Mouse (Mus musculus) gastrocnemius, adult 18-20 months (tissue): ENCODE data around the gene Ocel1. TPM values are rescaled to one million over a fixed set of nuclear protein-coding genes. Genes with fewer than 3 reads are reported as not detected.
A peak's percentile ranks its signal among the peaks of the same experiment; 100 is the strongest.
"Not testable (repeated sequence)": the region's sequence is repeated elsewhere in the genome, so short reads cannot be mapped to it uniquely, and the experiment has no call there.

Source experiments
- DNase-seq: peaks from one replicate; pipeline ENCODE4 v3.0.0; 2021; ENCODE audit warnings: low spot score
- long read RNA-seq, 2 experiments: library from polyadenylated mRNA; stranded (forward); transcript quantifications; one replicate each; pipeline ENCODE4 v2.0.0; 2021
- total RNA-seq, 2 experiments: library from RNA; stranded (reverse); gene quantifications; 2 replicates each; pipeline ENCODE4 v1.2.3; 2021

The Ocel1 gene
- 1 to 10 TPM; 6.1 to 6.2 TPM for total RNA-seq
- long read RNA-seq, experiment 1, partial matches to known transcripts, result 1 of 3 reads
- long read RNA-seq, experiment 1, other reads (novel, unspliced or antisense), result 0 of 3 reads
- long read RNA-seq, experiment 2, partial matches to known transcripts, result 0 of 6 reads
- long read RNA-seq, experiment 2, other reads (novel, unspliced or antisense), result 2 of 6 reads

- peak; percentile 97 for DNase-seq
Measured at GRCm38 (mm10) chr8:71371236-71371848, at the start of gene Ocel1. TSS of gene Ocel1 (plus strand) at chr8:71371298.

- DNase-seq, result no peak
Measured at GRCm38 (mm10) chr8:71322939-71323338, 48.2 kb upstream of the Ocel1 start.

GRCm38 (mm10) chr8:71324848-71325247 is 46.2 kb upstream of the Ocel1 start:
- DNase-seq, result peak; percentile 39

DNA sequence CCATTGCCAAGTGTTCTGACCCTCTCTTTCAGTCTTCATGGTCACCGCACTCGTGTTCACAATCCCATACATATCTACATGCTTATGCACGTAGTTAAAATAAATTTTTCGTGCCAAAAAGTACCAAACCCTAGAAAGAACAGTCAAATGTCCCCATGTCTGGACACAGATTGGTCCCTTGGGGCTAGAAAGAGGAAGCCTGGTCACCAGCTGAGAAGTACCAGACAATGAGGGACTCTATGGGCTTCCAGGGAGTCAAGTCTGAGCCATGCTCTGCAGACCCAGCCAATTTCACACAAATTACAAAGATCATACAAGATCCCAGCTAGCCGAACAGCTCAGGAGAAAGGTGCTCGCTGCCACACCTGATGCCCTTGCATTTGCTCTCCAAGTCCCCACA is 33.3 kb upstream of the Ocel1 start:
- not testable (repeated sequence) for DNase-seq

DNA sequence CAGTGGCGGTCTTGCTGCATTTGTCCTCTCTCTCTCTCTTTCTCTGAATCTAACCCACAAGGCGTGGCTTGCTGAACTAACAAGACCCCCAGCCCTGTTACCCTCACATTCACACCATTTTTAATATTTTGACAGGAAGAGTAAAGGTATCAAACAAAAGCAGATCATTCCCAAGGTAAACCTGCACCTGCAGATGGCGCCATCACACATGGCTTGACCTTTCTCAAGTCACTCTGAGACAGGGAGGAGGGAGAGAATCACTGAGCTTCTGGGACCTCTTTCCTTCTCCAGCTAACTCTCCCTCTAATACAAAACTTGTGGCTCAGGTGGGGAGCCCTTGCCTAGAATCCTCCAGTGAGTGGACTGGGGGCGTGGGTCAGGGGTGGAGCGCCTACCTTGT is 30.5 kb upstream of the Ocel1 start:
- peak; percentile 26 for DNase-seq

- no peak for DNase-seq
Measured at GRCm38 (mm10) chr8:71346581-71346980, 24.5 kb upstream of the Ocel1 start.

- DNase-seq, result no peak
Measured at GRCm38 (mm10) chr8:71351117-71351516, 20.0 kb upstream of the Ocel1 start.

DNA sequence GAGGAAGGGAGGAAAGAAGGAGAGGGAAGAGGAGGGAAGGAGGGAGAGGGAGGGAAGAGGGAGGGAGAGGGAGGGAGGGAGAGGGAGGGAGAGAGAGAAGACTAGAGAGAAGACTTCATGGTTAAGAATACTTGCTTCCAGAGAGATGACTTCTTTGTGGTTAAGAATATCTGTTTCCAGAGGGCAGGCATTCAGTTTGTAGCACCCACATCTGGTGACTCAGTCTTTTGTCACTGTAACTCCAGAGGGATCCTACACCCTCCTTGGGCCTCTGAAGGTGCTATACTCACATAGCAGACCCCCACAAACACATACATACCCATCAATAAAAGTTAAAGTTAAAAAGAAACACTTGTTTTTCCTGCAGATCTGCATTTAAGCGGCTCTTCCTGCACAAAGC is 19.6 kb upstream of the Ocel1 start:
- no peak for DNase-seq

DNA sequence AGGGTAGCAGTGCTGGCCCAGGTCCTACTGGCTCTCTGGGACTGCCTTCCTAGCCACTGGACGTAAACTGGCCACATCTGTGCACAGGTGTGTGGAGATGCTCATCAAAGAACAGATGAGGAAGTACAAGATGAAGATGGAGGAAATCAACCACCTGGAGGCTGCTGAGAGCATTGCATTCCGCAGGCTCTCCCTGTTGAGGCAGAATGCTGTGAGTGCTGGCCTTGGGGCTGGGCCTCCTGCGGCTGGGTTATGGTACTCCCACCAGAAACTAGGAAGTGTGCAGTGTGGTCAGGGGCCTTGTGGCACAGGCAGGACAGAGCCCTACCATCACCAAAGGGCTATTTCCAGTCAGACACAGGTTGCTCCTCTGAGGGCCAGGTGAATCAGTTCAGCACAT is 13.1 kb upstream of the Ocel1 start:
- DNase-seq, result no peak

DNA sequence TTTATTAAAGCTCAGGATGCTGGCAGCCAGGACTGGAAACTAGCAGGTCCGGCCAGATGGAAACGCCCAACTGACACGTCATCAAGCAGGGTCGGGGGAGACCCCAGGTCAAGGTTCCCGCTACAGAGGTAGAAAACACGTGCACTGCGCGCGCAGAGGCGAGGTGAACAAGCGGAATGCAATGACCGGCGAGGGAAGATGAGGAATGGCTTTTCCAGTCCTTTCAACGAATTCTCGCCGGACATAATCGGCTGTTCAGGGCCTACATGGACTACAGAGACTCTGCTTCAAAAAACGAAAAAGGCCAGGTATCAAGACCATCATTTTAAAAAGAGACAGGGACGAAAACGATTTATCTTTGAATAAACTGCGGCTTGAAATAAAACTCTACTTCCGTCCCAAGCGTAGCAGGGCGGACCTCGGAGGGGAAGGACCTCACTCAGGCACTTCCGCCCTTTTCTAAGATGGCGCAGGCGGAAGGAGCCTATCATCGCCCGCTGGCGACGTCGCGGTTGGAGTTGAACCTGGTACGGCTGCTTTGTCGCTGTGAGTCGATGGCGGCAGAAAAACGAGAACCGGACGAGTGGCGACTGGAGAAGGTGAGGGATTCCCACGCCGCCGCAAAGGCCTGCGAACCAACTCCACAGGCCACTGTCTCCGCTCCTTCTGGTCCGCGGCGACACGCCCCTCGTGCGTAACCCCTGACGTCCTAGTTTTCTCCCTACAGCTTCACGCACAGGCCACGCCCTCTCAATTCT is 4.1 kb upstream of the Ocel1 start, which contains the start of gene Use1:
Gene Use1, plus strand, starts transcription at position 78 of the 758 bp plus-strand sequence.
- peak; percentile 91 for DNase-seq

GRCm38 (mm10) chr8:71367529-71368176 is 3.4 kb upstream of the Ocel1 start:
- no peak for DNase-seq

DNA sequence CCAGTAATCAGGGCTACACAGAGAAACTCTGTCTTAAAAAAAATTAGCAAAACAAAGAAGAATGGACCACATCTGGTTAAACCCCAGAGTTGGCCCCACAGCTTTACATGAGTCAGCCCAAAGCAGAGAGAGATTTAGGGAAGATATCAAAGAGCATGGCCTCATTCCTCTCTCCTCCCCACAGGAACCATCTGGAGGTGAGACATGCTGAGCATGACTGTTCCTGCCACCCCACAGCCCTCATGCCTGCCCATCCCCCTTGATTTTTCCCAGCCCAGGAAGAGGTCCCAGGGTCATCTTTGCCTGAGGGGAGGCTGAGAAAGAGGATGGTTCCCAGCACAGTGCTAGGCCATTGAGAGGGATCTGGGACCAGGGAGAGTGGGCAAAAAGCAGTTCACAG is 2.7 kb upstream of the Ocel1 start:
- DNase-seq, result no peak

DNA sequence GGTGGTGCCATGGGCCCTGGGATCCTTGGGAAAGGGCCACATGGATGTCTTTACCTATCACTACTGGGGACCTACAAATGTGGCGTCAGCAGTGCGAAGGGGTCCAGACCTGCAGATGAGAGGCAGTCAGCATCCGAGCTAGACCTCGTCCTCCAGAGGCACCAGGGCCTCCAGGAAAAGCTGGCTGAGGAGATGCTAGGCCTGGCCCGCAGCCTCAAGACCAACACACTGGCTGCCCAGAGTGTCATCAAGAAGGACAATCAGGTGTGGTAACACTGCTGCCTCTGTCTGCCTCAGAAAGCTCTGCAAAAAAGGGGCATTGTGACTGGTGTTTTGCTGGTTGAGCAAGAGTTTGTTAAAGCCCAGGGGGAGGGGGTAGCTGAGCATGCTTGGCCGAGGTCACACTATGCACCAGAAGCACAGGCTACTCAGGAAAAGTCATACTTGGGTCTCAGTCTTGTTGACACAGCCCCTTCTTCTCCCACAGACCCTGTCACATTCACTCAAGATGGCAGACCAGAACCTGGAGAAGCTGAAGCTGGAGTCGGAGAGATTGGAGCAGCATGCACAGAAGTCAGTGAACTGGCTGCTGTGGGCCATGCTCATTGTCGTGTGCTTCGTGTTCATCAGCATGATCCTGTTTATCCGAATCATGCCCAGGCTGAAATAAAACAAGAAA is 1.9 kb upstream of the Ocel1 start:
- DNase-seq, result no peak

- DNase-seq, result no peak
Measured at GRCm38 (mm10) chr8:71370711-71371235, 325 bp upstream of the Ocel1 start.

GRCm38 (mm10) chr8:71372427-71372826 is 1.3 kb downstream of the Ocel1 start:
- DNase-seq, result no peak

DNA sequence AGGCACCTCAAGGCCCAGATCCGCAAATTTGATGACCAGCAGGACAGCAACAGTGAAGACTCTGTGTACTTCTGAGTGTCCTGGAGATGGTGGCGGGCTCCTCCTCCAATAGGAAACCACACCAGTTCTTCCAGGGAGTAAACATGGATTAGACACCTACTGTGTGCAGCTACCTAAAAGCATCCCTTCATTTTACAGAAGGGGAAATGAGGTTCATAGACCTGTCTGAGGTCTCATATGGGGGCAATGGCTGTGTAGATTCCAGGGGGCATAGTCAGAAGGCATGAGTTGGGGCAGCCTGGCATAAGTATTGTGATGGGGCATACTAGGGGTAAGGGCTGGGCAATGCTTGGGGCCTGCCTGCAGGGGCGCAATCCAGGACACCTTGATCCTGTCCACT is 1.9 kb downstream of the Ocel1 start:
- DNase-seq, result no peak

GRCm38 (mm10) chr8:71374616-71375206 is 3.6 kb downstream of the Ocel1 start:
- DNase-seq, result no peak

DNA sequence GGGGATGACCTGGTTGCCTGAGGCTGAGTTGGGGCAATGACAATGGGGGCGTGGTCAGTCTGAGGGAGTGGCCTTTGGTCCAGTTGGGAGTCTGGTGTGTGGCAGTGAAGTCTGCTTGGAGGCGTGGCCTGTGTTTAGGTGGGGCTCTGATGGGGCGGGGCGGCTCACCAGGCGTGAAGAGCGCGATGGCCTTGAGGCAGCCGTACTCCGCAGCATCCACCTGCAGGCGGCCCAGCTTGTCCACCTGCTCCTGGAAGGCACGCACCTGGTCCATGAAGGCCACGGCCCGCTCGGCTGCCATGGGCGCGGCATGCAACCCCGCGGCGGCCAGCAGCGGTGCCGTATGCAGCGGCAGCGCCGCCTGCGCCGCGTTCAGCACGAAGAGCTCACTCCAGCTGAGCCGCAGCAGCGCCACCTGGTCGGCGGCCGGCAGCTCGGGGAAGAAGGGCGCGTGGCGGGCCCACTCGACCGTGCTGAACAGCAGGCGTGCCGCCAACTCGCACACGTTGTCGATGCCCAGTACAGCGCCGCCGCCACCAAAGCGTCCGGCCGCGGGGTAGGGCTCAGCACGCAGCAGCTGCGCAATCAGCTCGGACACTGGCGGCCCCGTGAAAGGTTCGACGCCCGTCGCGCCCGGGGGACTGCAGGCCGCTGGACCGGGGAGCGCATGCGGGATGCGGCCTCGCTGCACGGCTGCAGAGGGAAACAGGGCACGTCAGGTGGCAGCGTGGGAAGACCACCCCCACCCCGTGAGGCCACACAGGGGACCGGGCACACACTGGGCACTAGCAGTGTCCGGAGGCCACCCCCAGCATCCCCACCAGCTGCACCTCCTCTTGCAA is 4.7 kb downstream of the Ocel1 start:
- peak; percentile 60 for DNase-seq

- DNase-seq, result no peak
Measured at GRCm38 (mm10) chr8:71376423-71377030, 5.4 kb downstream of the Ocel1 start.

- DNase-seq, result no peak
Measured at GRCm38 (mm10) chr8:71379008-71379407, 7.9 kb downstream of the Ocel1 start.
